In the genomic region with DNA sequence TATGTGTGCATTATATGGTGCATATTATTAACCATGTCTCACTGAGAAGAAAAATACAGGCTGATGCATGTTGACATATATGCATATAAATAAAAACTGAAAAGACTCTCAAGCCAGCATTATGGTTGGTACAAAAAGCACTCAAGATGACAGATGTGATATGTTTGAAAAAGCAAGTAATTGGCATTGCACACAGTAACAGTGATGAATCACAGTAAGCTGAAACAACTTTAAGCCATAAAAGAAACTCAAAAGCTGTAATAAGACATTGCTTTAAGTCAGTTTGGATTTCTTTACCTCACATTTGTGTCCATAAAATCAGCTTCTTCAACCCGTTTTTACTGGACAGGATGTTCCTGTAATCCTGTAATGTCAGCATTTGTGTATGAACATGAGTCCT, we compare ENCODE assay signal across 20 mouse cellular contexts. TPM values are rescaled to one million over a fixed set of nuclear protein-coding genes. Genes with fewer than 3 reads are reported as not detected.
DNase-seq lines count a peak whose midpoint lies in the region; ATAC-seq and TF ChIP-seq lines count a peak whose summit lies in the region.
"Had no signal": no experiment of that assay in that cellular context is flagged by ENCODE, and none has a peak within 500 bp of the region (broad histone marks: within the 10 kb centered on the region; RNA-seq: fewer than 3 reads in every experiment).

No protein-coding gene starts in this region.

- H3K36me3 ChIP-seq in heart, embryonic 15.5 days = peaks cover 3% of the 10 kb centered on the region
- no peaks in the 10 kb centered on the region for H3K36me3 ChIP-seq in forebrain, embryonic 13.5 days (ENCODE audit: poor library complexity, severe bottlenecking)
- H3K36me3 ChIP-seq: forebrain, embryonic 15.5 days had no signal

- no peak for DNase-seq in gastrocnemius, adult 2 months
- DNase-seq in gastrocnemius, postnatal 25 days = no peak
- no peak for DNase-seq in heart, adult 9 months (ENCODE audit: low spot score in 2 of 2)
- peak; percentile 38 for DNase-seq in NIH3T3 (ENCODE audit: low read depth)
- DNase-seq: adrenal gland, postnatal 10 days; adrenal gland, postnatal 36 days; cerebellum, adult 18-20 months; cerebellum, adult 9-10 months; cerebellum, postnatal 14 days; gastrocnemius, postnatal 36 days; heart, postnatal 14 days; heart, postnatal 4 days; kidney, adult 9 months had no signal

- no peak for ATAC-seq in heart, embryonic 15.5 days (replicated peaks; ENCODE audit: insufficient number of reproducible peaks, insufficient read depth, low FRiP score, low read depth)
- ATAC-seq in forebrain, embryonic 13.5 days = no peak
- ATAC-seq: forebrain, embryonic 15.5 days; intestine, postnatal 0 days; Patski had no signal

- no peak overlapping the region for H3K4me3 ChIP-seq in gastrocnemius, adult 2 months
- no peak overlapping the region for H3K4me3 ChIP-seq in heart, embryonic 15.5 days
- H3K4me3 ChIP-seq in forebrain, embryonic 13.5 days = no peak overlapping the region
- H3K4me3 ChIP-seq: forebrain, embryonic 15.5 days; heart, embryonic 10.5 days had no signal

- peaks cover 16% of the 10 kb centered on the region for H3K4me1 ChIP-seq in heart, embryonic 15.5 days (replicated peaks)
- H3K4me1 ChIP-seq in forebrain, embryonic 13.5 days = no peaks in the 10 kb centered on the region
- H3K4me1 ChIP-seq: forebrain, embryonic 15.5 days had no signal

- intact Hi-C loops in gastrocnemius, adult 2 months (cut with DNase I) = no loop called here

- H3K9ac ChIP-seq in heart, embryonic 15.5 days = no peak overlapping the region
- H3K9ac ChIP-seq in forebrain, embryonic 13.5 days = no peak overlapping the region
- H3K9ac ChIP-seq: forebrain, embryonic 15.5 days; hindbrain, embryonic 14.5 days had no signal

- no peaks in the 10 kb centered on the region for H3K27me3 ChIP-seq in heart, embryonic 15.5 days
- H3K27me3 ChIP-seq in forebrain, embryonic 13.5 days = no peaks in the 10 kb centered on the region
- H3K27me3 ChIP-seq: forebrain, embryonic 15.5 days; Patski had no signal

- no peak overlapping the region for H3K4me2 ChIP-seq in heart, embryonic 15.5 days
- H3K4me2 ChIP-seq in forebrain, embryonic 13.5 days = no peak overlapping the region
- H3K4me2 ChIP-seq: forebrain, embryonic 15.5 days; hindbrain, embryonic 14.5 days had no signal

- peak overlapping the region; percentile 43 for H3K27ac ChIP-seq in gastrocnemius, adult 2 months
- peak overlapping the region; percentile 25; the same call in 1 of the 2 replicates for H3K27ac ChIP-seq in heart, embryonic 15.5 days
- no peak overlapping the region for H3K27ac ChIP-seq in forebrain, embryonic 13.5 days
- H3K27ac ChIP-seq: forebrain, embryonic 15.5 days; heart, embryonic 10.5 days; hindbrain, embryonic 14.5 days had no signal

- 36% methylated on average over 1 of the region's 1 CpGs for WGBS in heart, embryonic 15.5 days
- whole genome bisulfite sequencing in forebrain, embryonic 13.5 days = 66% methylated on average over 1 of the region's 1 CpGs

- no peak for TF ChIP-seq CTCF in gastrocnemius, adult 2 months (IDR thresholded peaks at IDR 0.05)

- H3K9me3 ChIP-seq in heart, embryonic 15.5 days (replicated peaks) = no peaks in the 10 kb centered on the region
- no peaks in the 10 kb centered on the region for H3K9me3 ChIP-seq in forebrain, embryonic 13.5 days (replicated peaks)
- H3K9me3 ChIP-seq: forebrain, embryonic 15.5 days; heart, embryonic 10.5 days had no signal

RNA-seq across cellular contexts. Expression of a gene that starts 41.9 kb away (rescaled TPM):
- 10 to 100 TPM; 33.0 to 44.0 TPM for total RNA-seq in gastrocnemius, adult 2 months (2021)
- total RNA-seq in gastrocnemius, postnatal 25 days (2021) = 10 to 100 TPM; 27.5 to 28.7 TPM
- 33.8 and 35.4 TPM in 2 replicates for polyA plus RNA-seq in heart, embryonic 15.5 days (2015; fragmentation: Nextera tagmentation; extraction: Ambion mirVana)
- polyA plus RNA-seq in forebrain, embryonic 13.5 days (2015; fragmentation: Nextera tagmentation; extraction: Ambion mirVana) = 43.9 and 45.2 TPM in 2 replicates
